Mouse (Mus musculus) olfactory bulb, adult 2 months (tissue): ENCODE measurements around the gene Nox3. TPM values are rescaled to one million over a fixed set of nuclear protein-coding genes. Genes with fewer than 3 reads are reported as not detected.

ENCODE experiments used
- H3K27ac ChIP-seq: fragments of 200-500 bp; 2 replicates; pipeline ENCODE4 v1.5.1; 2012; ENCODE audit warnings: low read depth, low read length; ENCODE audit not compliant: insufficient read depth
- H3K4me1 ChIP-seq: fragments of 200-500 bp; 2 replicates; pipeline ENCODE4 v1.6.1; 2012; ENCODE audit warnings: low read length; ENCODE audit not compliant: control insufficient read depth, insufficient read depth
- H3K4me3 ChIP-seq: fragments of 200-500 bp; 2 replicates; pipeline ENCODE4 v1.5.1; 2012; ENCODE audit warnings: mild to moderate bottlenecking, low read depth, low read length, moderate library complexity; ENCODE audit not compliant: insufficient read depth
- CTCF ChIP-seq: fragments of 200-500 bp; IDR thresholded peaks from 2 replicates; pipeline ENCODE4 v1.5.1; 2012; ENCODE audit warnings: low read depth, mild to moderate bottlenecking, low read length, moderate library complexity; ENCODE audit not compliant: insufficient read depth
- POLR2A ChIP-seq: fragments of 200-500 bp; IDR thresholded peaks from 2 replicates; pipeline ENCODE4 v1.6.1; 2012; ENCODE audit warnings: mild to moderate bottlenecking, low read depth, low read length, moderate library complexity; ENCODE audit not compliant: insufficient read depth
- WGBS: fragments of 180-500 bp; shearing (Covaris S2); methylation state at CpG from one replicate; pipeline ENCODE4 v1.1.7; 2018; 5-methylcytosine and 5-hydroxymethylcytosine counted together
- polyA plus RNA-seq: library from polyadenylated mRNA; stranded (reverse); fragments of >200 nt; gene quantifications from 2 replicates; pipeline ENCODE4 v1.2.4, GENCODE M21; 2012; ENCODE audit warnings: low replicate concordance; ENCODE audit not compliant: missing spikeins, insufficient read depth, insufficient read length

The Nox3 gene
- polyA plus RNA-seq, 1 experiment, result not detected

GRCm38 (mm10) chr17:3616329-3617216 lies 79.5 kb downstream of the Nox3 start:
- WGBS, result 82% methylated on average over 7 of the region's 7 CpGs
- no peak overlapping the region for H3K4me3 ChIP-seq
- no peak overlapping the region for H3K27ac ChIP-seq
- TF ChIP-seq CTCF, result no peak
- H3K4me1 ChIP-seq, result peaks cover 4% of the 10 kb centered on the region; the same call in 1 of the 2 replicates

GRCm38 (mm10) chr17:3615553-3615952 lies 80.5 kb downstream of the Nox3 start:
- TF ChIP-seq POLR2A (no peak), CTCF (no peak)
- H3K4me3 ChIP-seq, result no peak overlapping the region
- H3K27ac ChIP-seq, result no peak overlapping the region
- peaks cover 6% of the 10 kb centered on the region; the same call in 1 of the 2 replicates for H3K4me1 ChIP-seq
- WGBS, result 91% methylated on average over 1 of the region's 1 CpGs

- H3K4me3 ChIP-seq, result no peak overlapping the region
- H3K27ac ChIP-seq, result 0 out of 2 replicates have a peak overlapping the region, but pooled peaks have one; percentile 36
- WGBS, result 78% methylated on average over 5 of the region's 5 CpGs
- peaks cover 6% of the 10 kb centered on the region; the same call in 1 of the 2 replicates for H3K4me1 ChIP-seq
- TF ChIP-seq POLR2A (no peak), CTCF (no peak)
Observed at GRCm38 (mm10) chr17:3611781-3612075, 84.3 kb downstream of the Nox3 start.

GRCm38 (mm10) chr17:3610928-3611780 lies 84.9 kb downstream of the Nox3 start:
- Histone ChIP-seq H3K27ac (peak overlapping the region; percentile 52), H3K4me1 (peaks cover 6% of the 10 kb centered on the region; the same call in 1 of the 2 replicates), H3K4me3 (peak overlapping the region; percentile 46)
- 15% methylated on average over 21 of the region's 21 CpGs for WGBS
- no peak for TF ChIP-seq CTCF
- no peak; the same call in 1 of the 2 replicates for TF ChIP-seq POLR2A

DNA sequence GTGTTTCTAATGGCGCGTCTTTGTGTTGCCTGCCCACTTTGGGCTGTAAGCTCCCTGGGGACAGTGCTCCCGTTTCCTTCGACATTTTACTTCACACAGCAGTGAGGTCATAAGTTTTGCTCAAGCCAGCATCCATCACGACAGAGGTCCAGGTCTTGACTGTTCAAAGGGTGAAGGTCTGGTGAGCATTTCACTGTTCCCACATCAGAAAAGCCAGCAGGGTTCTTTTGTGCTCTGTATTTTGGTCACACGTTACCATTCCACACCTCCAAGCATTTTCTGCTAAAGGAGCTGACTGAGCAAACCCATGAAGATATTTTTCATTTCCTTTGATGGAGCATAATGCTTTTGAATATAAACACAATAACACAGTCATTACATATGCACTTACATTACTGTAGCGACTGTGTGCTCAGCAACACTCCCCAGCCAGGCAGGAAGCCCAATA lies 85.7 kb downstream of the Nox3 start:
- peaks cover 6% of the 10 kb centered on the region; the same call in 1 of the 2 replicates for H3K4me1 ChIP-seq
- H3K4me3 ChIP-seq, result no peak overlapping the region
- H3K27ac ChIP-seq, result no peak overlapping the region
- 48% methylated on average over 7 of the region's 7 CpGs for WGBS
- TF ChIP-seq POLR2A (no peak), CTCF (no peak)

- TF ChIP-seq CTCF (no peak), POLR2A (no peak)
- WGBS, result 95% methylated on average over 6 of the region's 6 CpGs
- Histone ChIP-seq H3K4me1 (no peaks in the 10 kb centered on the region), H3K27ac (no peak overlapping the region), H3K4me3 (no peak overlapping the region)
Observed at GRCm38 (mm10) chr17:3602954-3603672, 92.9 kb downstream of the Nox3 start.

- TF ChIP-seq CTCF (no peak), POLR2A (no peak)
- H3K4me3 ChIP-seq, result no peak overlapping the region
- H3K27ac ChIP-seq, result no peak overlapping the region
- 94% methylated on average over 1 of the region's 1 CpGs for WGBS
- no peaks in the 10 kb centered on the region for H3K4me1 ChIP-seq
Observed at GRCm38 (mm10) chr17:3598393-3598792, 97.7 kb downstream of the Nox3 start.

GRCm38 (mm10) chr17:3597866-3598265 lies 98.2 kb downstream of the Nox3 start:
- 84% methylated on average over 1 of the region's 1 CpGs for WGBS
- H3K4me1 ChIP-seq, result no peaks in the 10 kb centered on the region
- TF ChIP-seq CTCF, result no peak
- no peak for TF ChIP-seq POLR2A
- H3K27ac ChIP-seq, result no peak overlapping the region
- H3K4me3 ChIP-seq, result no peak overlapping the region

GRCm38 (mm10) chr17:3597130-3597529 lies 98.9 kb downstream of the Nox3 start:
- WGBS, result 31% methylated on average over 1 of the region's 1 CpGs
- no peak overlapping the region for H3K4me3 ChIP-seq
- H3K4me1 ChIP-seq, result no peaks in the 10 kb centered on the region
- H3K27ac ChIP-seq, result no peak overlapping the region; the same call in 1 of the 2 replicates
- TF ChIP-seq POLR2A (no peak), CTCF (no peak)

Other genes starting within 250 kb of the Nox3 start
- not detected in 2 replicates for gene Cldn20, start 163.7 kb downstream of the Nox3 start, polyA plus RNA-seq
- gene Tfb1m, start 138.5 kb downstream of the Nox3 start, polyA plus RNA-seq, result not detected in 2 replicates